ENCODE assay signal across 29 mouse cellular contexts in the genomic region with DNA sequence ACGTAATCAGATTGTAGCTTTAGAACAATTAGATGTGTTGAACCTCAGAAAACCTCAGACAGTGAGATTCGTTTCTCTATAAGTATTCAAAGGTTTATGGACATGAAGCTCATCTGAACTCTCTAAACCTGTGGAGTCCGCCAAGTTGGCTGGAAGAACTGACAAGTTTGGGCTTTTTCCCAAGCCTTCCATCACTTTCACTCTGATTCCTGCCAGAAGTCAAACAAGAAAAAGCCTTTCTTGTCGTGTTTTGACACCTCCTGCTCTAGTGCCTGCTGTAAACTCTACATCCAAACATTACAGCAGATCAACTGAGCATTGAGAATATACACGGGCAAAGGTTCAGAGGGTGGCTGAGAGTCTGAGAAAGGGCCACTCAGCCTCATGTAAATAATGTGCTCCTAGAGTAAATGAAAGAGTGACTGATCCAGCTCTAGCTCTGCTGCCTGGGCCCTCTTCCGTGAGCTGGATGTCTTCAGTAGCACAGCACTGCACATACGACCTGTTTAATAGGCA.
DNase-seq lines count a peak whose midpoint lies in the region; ATAC-seq and TF ChIP-seq lines count a peak whose summit lies in the region.
"Had no signal": no experiment of that assay in that cellular context is flagged by ENCODE, and none has a peak within 500 bp of the region (broad histone marks: within the 10 kb centered on the region; RNA-seq: fewer than 3 reads in every experiment).

No protein-coding gene starts in this region.

- no peaks in the 10 kb centered on the region for H3K36me3 ChIP-seq in heart, embryonic 12.5 days
- H3K36me3 ChIP-seq in heart, adult 2 months (ENCODE audit: control insufficient read depth, insufficient read depth, low read length): no peaks in the 10 kb centered on the region
- no peaks in the 10 kb centered on the region for H3K36me3 ChIP-seq in lung, embryonic 14.5 days (ENCODE audit: insufficient read depth)
- H3K36me3 ChIP-seq: embryonic facial prominence, embryonic 13.5 days; forebrain, embryonic 12.5 days; heart, embryonic 10.5 days; hindbrain, embryonic 10.5 days; hindbrain, embryonic 15.5 days; kidney, embryonic 15.5 days; limb, embryonic 15.5 days; liver, embryonic 15.5 days had no signal

- H3K27ac ChIP-seq in heart, embryonic 12.5 days (ENCODE audit: poor library complexity, severe bottlenecking): peak overlapping the region; percentile 12; the same call in 1 of the 2 replicates
- no peak overlapping the region for H3K27ac ChIP-seq in heart, adult 2 months
- no peak overlapping the region; the same call in 1 of the 2 replicates for H3K27ac ChIP-seq in lung, embryonic 14.5 days (ENCODE audit: low read depth)
- H3K27ac ChIP-seq: embryonic facial prominence, embryonic 13.5 days; forebrain, embryonic 12.5 days; heart, embryonic 10.5 days; hindbrain, embryonic 10.5 days; hindbrain, embryonic 15.5 days; kidney, embryonic 15.5 days; layer of hippocampus, adult 2 months; left cerebral cortex, adult 2 months; limb, embryonic 15.5 days; liver, embryonic 15.5 days had no signal

- H3K4me3 ChIP-seq in heart, embryonic 12.5 days: no peak overlapping the region
- H3K4me3 ChIP-seq in heart, adult 2 months: no peak overlapping the region
- no peak overlapping the region for H3K4me3 ChIP-seq in lung, embryonic 14.5 days (ENCODE audit: low read depth, low read length)
- no peak overlapping the region for H3K4me3 ChIP-seq in lung, adult 2 months (replicated peaks; ENCODE audit: extremely low read depth, low read depth, low read length)
- H3K4me3 ChIP-seq: embryonic facial prominence, embryonic 13.5 days; erythroblast, embryonic 14.5 days; forebrain, embryonic 12.5 days; heart, embryonic 10.5 days; hindbrain, embryonic 10.5 days; hindbrain, embryonic 15.5 days; kidney, embryonic 15.5 days; layer of hippocampus, adult 2 months; left cerebral cortex, adult 2 months; limb, embryonic 15.5 days; liver, embryonic 15.5 days had no signal

- 59% methylated on average over 7 of the region's 7 CpGs for WGBS in heart, embryonic 12.5 days
- WGBS in heart, adult 2 months: 63% methylated on average over 7 of the region's 7 CpGs
- WGBS in lung, embryonic 14.5 days: 31% methylated on average over 7 of the region's 7 CpGs
- 48% methylated on average over 7 of the region's 7 CpGs for WGBS in lung, adult 2 months

- H3K79me2 ChIP-seq in heart, adult 2 months (replicated peaks; ENCODE audit: control insufficient read depth, insufficient read depth, low read length): no peaks in the 10 kb centered on the region

- no peak for ATAC-seq in heart, embryonic 12.5 days (ENCODE audit: insufficient number of reproducible peaks, low FRiP score)
- peak; percentile 82 for ATAC-seq in lung, embryonic 14.5 days (ENCODE audit: insufficient read depth)
- ATAC-seq: activated CD4-positive, CD25-positive, alpha-beta regulatory T cell, adult 4 months had no signal

- intact Hi-C loops in heart, adult 2 months (cut with DNase I): no loop called here

- no peaks in the 10 kb centered on the region for H3K4me1 ChIP-seq in heart, embryonic 12.5 days (replicated peaks)
- H3K4me1 ChIP-seq in heart, adult 2 months (ENCODE audit: control insufficient read depth, insufficient read depth, low read length): no peaks in the 10 kb centered on the region
- no peaks in the 10 kb centered on the region for H3K4me1 ChIP-seq in lung, embryonic 14.5 days (ENCODE audit: insufficient read depth)
- H3K4me1 ChIP-seq in lung, adult 2 months (ENCODE audit: control insufficient read depth, insufficient read depth, low read length): no peaks in the 10 kb centered on the region
- H3K4me1 ChIP-seq: embryonic facial prominence, embryonic 13.5 days; forebrain, embryonic 12.5 days; heart, embryonic 10.5 days; hindbrain, embryonic 10.5 days; hindbrain, embryonic 15.5 days; kidney, embryonic 15.5 days; limb, embryonic 15.5 days; liver, embryonic 15.5 days had no signal

- TF ChIP-seq CTCF in heart, adult 2 months (IDR thresholded peaks at IDR 0.05): no peak
- TF ChIP-seq CTCF in lung, embryonic 14.5 days (IDR thresholded peaks at IDR 0.05; ENCODE audit: low read depth): no peak
- TF ChIP-seq CTCF in lung, adult 2 months (IDR thresholded peaks at IDR 0.05; ENCODE audit: insufficient read depth, low read length): no peak
- no peak for TF ChIP-seq CTCF in brain, embryonic 14.5 days (IDR thresholded peaks at IDR 0.05; ENCODE audit: borderline replicate concordance, extremely low read depth, insufficient read depth, insufficient read length)

- no peak overlapping the region for H3K9ac ChIP-seq in heart, embryonic 12.5 days
- no peak overlapping the region for H3K9ac ChIP-seq in heart, adult 2 months (ENCODE audit: low read depth, low read length)
- H3K9ac ChIP-seq in lung, embryonic 14.5 days: no peak overlapping the region
- H3K9ac ChIP-seq: embryonic facial prominence, embryonic 13.5 days; forebrain, embryonic 12.5 days; hindbrain, embryonic 15.5 days; kidney, embryonic 15.5 days; limb, embryonic 15.5 days; liver, embryonic 15.5 days had no signal

- no peak for TF ChIP-seq POLR2A in heart, adult 2 months (IDR thresholded peaks at IDR 0.05; ENCODE audit: insufficient read depth, low read depth, low read length)
- TF ChIP-seq POLR2A in lung, adult 2 months (IDR thresholded peaks at IDR 0.05; ENCODE audit: borderline replicate concordance, extremely low read depth, low read depth, low read length): no peak
- no peak for TF ChIP-seq POLR2A in brain, embryonic 14.5 days (IDR thresholded peaks at IDR 0.05; ENCODE audit: borderline replicate concordance, extremely low read depth, insufficient read depth, insufficient read length, poor library complexity, severe bottlenecking)

- H3K4me2 ChIP-seq in heart, embryonic 12.5 days: no peak overlapping the region
- H3K4me2 ChIP-seq in lung, embryonic 14.5 days: no peak overlapping the region
- H3K4me2 ChIP-seq: embryonic facial prominence, embryonic 13.5 days; forebrain, embryonic 12.5 days; hindbrain, embryonic 15.5 days; kidney, embryonic 15.5 days; limb, embryonic 15.5 days; liver, embryonic 15.5 days had no signal

- TF ChIP-seq EP300 in heart, adult 2 months (IDR thresholded peaks at IDR 0.05; ENCODE audit: insufficient read depth, low read depth, low read length): no peak

- DNase-seq in heart, adult 2 months: no peak
- peak; percentile 78 for DNase-seq in lung, embryonic 14.5 days
- no peak for DNase-seq in lung, adult 2 months
- peak; percentile 44 for DNase-seq in brain, embryonic 14.5 days (ENCODE audit: low read depth)
- peak; percentile 66 for DNase-seq in lung, postnatal 10 days
- DNase-seq in cerebellum, postnatal 10 days: no peak
- DNase-seq in thymus, postnatal 4 days: no peak
- DNase-seq: adrenal gland, adult 8-10 months; B cell, adult 2 months; cerebellum, adult 11 months; cerebellum, adult 9-10 months; embryo, embryonic 11 days; kidney, adult 18-20 months; kidney, postnatal 36 days; midbrain, embryonic 14.5 days; right cerebral cortex, postnatal 14 days had no signal

- no peaks in the 10 kb centered on the region for H3K27me3 ChIP-seq in heart, embryonic 12.5 days (replicated peaks)
- H3K27me3 ChIP-seq in heart, adult 2 months (ENCODE audit: control insufficient read depth, insufficient read depth, low read length): no peaks in the 10 kb centered on the region
- no peaks in the 10 kb centered on the region for H3K27me3 ChIP-seq in lung, embryonic 14.5 days (ENCODE audit: insufficient read depth, low read length)
- H3K27me3 ChIP-seq: embryonic facial prominence, embryonic 13.5 days; forebrain, embryonic 12.5 days; hindbrain, embryonic 15.5 days; kidney, embryonic 15.5 days; limb, embryonic 15.5 days; liver, embryonic 15.5 days had no signal

- H3K9me3 ChIP-seq in heart, embryonic 12.5 days (replicated peaks): no peaks in the 10 kb centered on the region
- no peaks in the 10 kb centered on the region for H3K9me3 ChIP-seq in lung, embryonic 14.5 days (ENCODE audit: low read depth, low read length)
- H3K9me3 ChIP-seq: embryonic facial prominence, embryonic 13.5 days; forebrain, embryonic 12.5 days; heart, embryonic 10.5 days; hindbrain, embryonic 10.5 days; hindbrain, embryonic 15.5 days; kidney, embryonic 15.5 days; limb, embryonic 15.5 days; liver, embryonic 15.5 days had no signal

Comparison
In these comparisons a context has a peak if more than half of its experiments do, and no peak if none do; other contexts are left out.
1. DNase-seq: peak in lung, embryonic 14.5 days (single experiment), brain, embryonic 14.5 days (single experiment) and lung, postnatal 10 days (single experiment); none in heart, adult 2 months (0 of 2), lung, adult 2 months (single experiment), cerebellum, postnatal 10 days (0 of 2) and thymus, postnatal 4 days (single experiment).